Mouse (Mus musculus): Measurements from ENCODE around the gene Akr1b8. TPM values are rescaled to one million over a fixed set of nuclear protein-coding genes. Genes with fewer than 3 reads are reported as not detected.
"Not testable (repeated sequence)": the region's sequence is repeated elsewhere in the genome, so short reads cannot be mapped to it uniquely, and the experiment has no call there.

Akr1b8 gene
- polyA plus RNA-seq, 1 experiment from 2014 or later, result 4.4 TPM

GRCm38 (mm10) chr6:34350037-34350699, 3.8 kb upstream of the Akr1b8 start:
- H3K27me3 ChIP-seq, result peaks cover 10% of the 10 kb centered on the region; the same call in 1 of the 2 replicates
- no peaks in the 10 kb centered on the region for H3K9me3 ChIP-seq (replicated peaks)
- no peak for ATAC-seq (ENCODE audit: insufficient read depth)
- peaks cover 4% of the 10 kb centered on the region; the same call in 1 of the 2 replicates for H3K4me1 ChIP-seq (replicated peaks)
- H3K4me2 ChIP-seq, result no peak overlapping the region
- no peak overlapping the region for H3K4me3 ChIP-seq (replicated peaks)
- H3K9ac ChIP-seq, result no peak overlapping the region
- no peaks in the 10 kb centered on the region for H3K36me3 ChIP-seq (replicated peaks)
- 60% methylated on average over 12 of the region's 12 CpGs for WGBS (ENCODE audit: insufficient replicate concordance)
- H3K27ac ChIP-seq (replicated peaks), result no peak overlapping the region

- H3K27me3 ChIP-seq; H3K9ac ChIP-seq; H3K4me2 ChIP-seq; H3K27ac ChIP-seq (replicated peaks); H3K4me1 ChIP-seq (replicated peaks); ATAC-seq (ENCODE audit: insufficient read depth); H3K9me3 ChIP-seq (replicated peaks); H3K4me3 ChIP-seq (replicated peaks); H3K36me3 ChIP-seq (replicated peaks): not testable (repeated sequence)
- WGBS (ENCODE audit: insufficient replicate concordance), result 41% methylated on average over 10 of the region's 10 CpGs
These were observed 2.4 kb upstream of the Akr1b8 start for GRCm38 (mm10) chr6:34351481-34351880.

- H3K9me3 ChIP-seq (replicated peaks), result no peaks in the 10 kb centered on the region
- WGBS (ENCODE audit: insufficient replicate concordance), result 74% methylated on average over 3 of the region's 3 CpGs
- H3K4me3 ChIP-seq (replicated peaks), result no peak overlapping the region
- no peak overlapping the region for H3K9ac ChIP-seq
- no peaks in the 10 kb centered on the region for H3K36me3 ChIP-seq (replicated peaks)
- H3K4me1 ChIP-seq (replicated peaks), result peaks cover 2% of the 10 kb centered on the region; the same call in 1 of the 2 replicates
- H3K27me3 ChIP-seq, result peaks cover 6% of the 10 kb centered on the region; the same call in 1 of the 2 replicates
- H3K4me2 ChIP-seq, result no peak overlapping the region
- H3K27ac ChIP-seq (replicated peaks), result no peak overlapping the region
- ATAC-seq (ENCODE audit: insufficient read depth), result no peak
These were observed 1.5 kb upstream of the Akr1b8 start for GRCm38 (mm10) chr6:34352401-34352800.

- Histone ChIP-seq H3K9ac (no peak overlapping the region), H3K4me3 (replicated peaks) (no peak overlapping the region), H3K4me1 (replicated peaks) (peaks cover 2% of the 10 kb centered on the region; the same call in 1 of the 2 replicates), H3K27ac (replicated peaks) (no peak overlapping the region), H3K4me2 (peak overlapping the region; percentile 48; the same call in 1 of the 2 replicates), H3K9me3 (replicated peaks) (no peaks in the 10 kb centered on the region), H3K36me3 (replicated peaks) (no peaks in the 10 kb centered on the region), H3K27me3 (peaks cover 6% of the 10 kb centered on the region; the same call in 1 of the 2 replicates)
- WGBS (ENCODE audit: insufficient replicate concordance), result 50% methylated on average over 8 of the region's 8 CpGs
- ATAC-seq (ENCODE audit: insufficient read depth), result no peak
These were observed 732 bp downstream of the Akr1b8 start for GRCm38 (mm10) chr6:34354354-34355348.

- 44% methylated on average over 6 of the region's 6 CpGs for WGBS (ENCODE audit: insufficient replicate concordance)
- Histone ChIP-seq H3K9me3 (replicated peaks) (no peaks in the 10 kb centered on the region), H3K4me2 (no peak overlapping the region), H3K27ac (replicated peaks) (no peak overlapping the region), H3K4me3 (replicated peaks) (no peak overlapping the region), H3K4me1 (replicated peaks) (peaks cover 2% of the 10 kb centered on the region; the same call in 1 of the 2 replicates), H3K36me3 (replicated peaks) (no peaks in the 10 kb centered on the region), H3K27me3 (peaks cover 6% of the 10 kb centered on the region; the same call in 1 of the 2 replicates), H3K9ac (no peak overlapping the region)
- ATAC-seq (ENCODE audit: insufficient read depth), result no peak
These were observed 1.4 kb downstream of the Akr1b8 start for GRCm38 (mm10) chr6:34355349-34355747.

GRCm38 (mm10) chr6:34355841-34356240, 1.9 kb downstream of the Akr1b8 start:
- Histone ChIP-seq H3K4me1 (replicated peaks) (peaks cover 2% of the 10 kb centered on the region; the same call in 1 of the 2 replicates), H3K27ac (replicated peaks) (no peak overlapping the region), H3K4me3 (replicated peaks) (no peak overlapping the region), H3K9me3 (replicated peaks) (no peaks in the 10 kb centered on the region), H3K36me3 (replicated peaks) (no peaks in the 10 kb centered on the region), H3K9ac (no peak overlapping the region), H3K27me3 (peaks cover 6% of the 10 kb centered on the region; the same call in 1 of the 2 replicates), H3K4me2 (no peak overlapping the region)
- WGBS (ENCODE audit: insufficient replicate concordance), result 60% methylated on average over 9 of the region's 9 CpGs
- ATAC-seq (ENCODE audit: insufficient read depth), result no peak

- peaks cover 6% of the 10 kb centered on the region; the same call in 1 of the 2 replicates for H3K27me3 ChIP-seq
- H3K9me3 ChIP-seq (replicated peaks), result no peaks in the 10 kb centered on the region
These were observed 10.6 kb downstream of the Akr1b8 start for GRCm38 (mm10) chr6:34364217-34365136.

GRCm38 (mm10) chr6:34367998-34368397, 14.1 kb downstream of the Akr1b8 start:
- no peak overlapping the region for H3K4me3 ChIP-seq (replicated peaks)
- H3K9me3 ChIP-seq (replicated peaks), result no peaks in the 10 kb centered on the region
- WGBS (ENCODE audit: insufficient replicate concordance), result 39% methylated on average over 9 of the region's 9 CpGs
- 0 out of 2 replicates have a peak, but pooled peaks have one; percentile 25 for ATAC-seq (ENCODE audit: insufficient read depth)
- no peaks in the 10 kb centered on the region for H3K4me1 ChIP-seq (replicated peaks)
- H3K9ac ChIP-seq, result no peak overlapping the region
- H3K27me3 ChIP-seq, result peaks cover 6% of the 10 kb centered on the region; the same call in 1 of the 2 replicates
- H3K36me3 ChIP-seq (replicated peaks), result no peaks in the 10 kb centered on the region
- H3K27ac ChIP-seq (replicated peaks), result no peak overlapping the region
- H3K4me2 ChIP-seq, result no peak overlapping the region

More at GRCm38 (mm10) chr6:34364217-34365136, 10.6 kb downstream of the Akr1b8 start:
- 61% methylated on average over 12 of the region's 12 CpGs for WGBS (ENCODE audit: insufficient replicate concordance)
- ATAC-seq (ENCODE audit: insufficient read depth), result no peak
- H3K4me1 ChIP-seq (replicated peaks), result no peaks in the 10 kb centered on the region
- no peaks in the 10 kb centered on the region for H3K36me3 ChIP-seq (replicated peaks)
- no peak overlapping the region for H3K4me2 ChIP-seq
- no peak overlapping the region for H3K27ac ChIP-seq (replicated peaks)
- no peak overlapping the region for H3K4me3 ChIP-seq (replicated peaks)
- H3K9ac ChIP-seq, result no peak overlapping the region

- Histone ChIP-seq H3K9me3 (replicated peaks) (no peaks in the 10 kb centered on the region), H3K27ac (replicated peaks) (no peak overlapping the region), H3K4me3 (replicated peaks) (no peak overlapping the region), H3K9ac (no peak overlapping the region), H3K36me3 (replicated peaks) (no peaks in the 10 kb centered on the region), H3K4me1 (replicated peaks) (no peaks in the 10 kb centered on the region), H3K4me2 (no peak overlapping the region), H3K27me3 (peaks cover 6% of the 10 kb centered on the region; the same call in 1 of the 2 replicates)
- WGBS (ENCODE audit: insufficient replicate concordance), result 59% methylated on average over 8 of the region's 8 CpGs
- ATAC-seq (ENCODE audit: insufficient read depth), result no peak
These were observed 16.2 kb downstream of the Akr1b8 start for GRCm38 (mm10) chr6:34370081-34370480.

GRCm38 (mm10) chr6:34371700-34372351, 17.9 kb downstream of the Akr1b8 start:
- Histone ChIP-seq H3K4me2 (peak overlapping the region; percentile 35), H3K4me1 (replicated peaks) (no peaks in the 10 kb centered on the region), H3K36me3 (replicated peaks) (no peaks in the 10 kb centered on the region), H3K9me3 (replicated peaks) (no peaks in the 10 kb centered on the region), H3K4me3 (replicated peaks) (no peak overlapping the region), H3K27me3 (peaks cover 6% of the 10 kb centered on the region; the same call in 1 of the 2 replicates), H3K9ac (no peak overlapping the region), H3K27ac (replicated peaks) (no peak overlapping the region)
- no peak for ATAC-seq (ENCODE audit: insufficient read depth)
- 19% methylated on average over 18 of the region's 18 CpGs for WGBS (ENCODE audit: insufficient replicate concordance)

All from liver, embryonic 15.5 days (tissue).